Mouse (Mus musculus) thymus, postnatal 0 days (tissue): ENCODE results near the gene Gm17617. TPM values are rescaled to one million over a fixed set of nuclear protein-coding genes. Genes with fewer than 3 reads are reported as not detected.
"Not testable (repeated sequence)": the region's sequence is repeated elsewhere in the genome, so short reads cannot be mapped to it uniquely, and the experiment has no call there.

Source experiments
- DNase-seq: peaks from one replicate; pipeline ENCODE4 v3.0.0-alpha.2; 2015; ENCODE audit warnings: low spot score
- polyA plus RNA-seq: library from polyadenylated mRNA; unstranded; fragments of >200 nt; fragmentation: Nextera tagmentation; extraction: Ambion mirVana; gene quantifications from 2 replicates; pipeline ENCODE4 v1.2.1, GENCODE M21; 2015

Gene Gm17617
- polyA plus RNA-seq, 1 experiment from 2014 or later: not detected

GRCm38 (mm10) chr13:55135382-55135781, 2.0 kb upstream of the Gm17617 start:
- no peak for DNase-seq

- no peak for DNase-seq
These were observed 8.4 kb downstream of the Gm17617 start for GRCm38 (mm10) chr13:55124903-55125302.

GRCm38 (mm10) chr13:55114375-55114774, 19.0 kb downstream of the Gm17617 start:
- no peak for DNase-seq

- no peak for DNase-seq
These were observed 25.7 kb downstream of the Gm17617 start for GRCm38 (mm10) chr13:55107694-55108093.

- DNase-seq: no peak
These were observed 26.2 kb downstream of the Gm17617 start for GRCm38 (mm10) chr13:55107116-55107515.

- no peak for DNase-seq
These were observed 27.2 kb downstream of the Gm17617 start for GRCm38 (mm10) chr13:55105953-55106691.

GRCm38 (mm10) chr13:55105045-55105952, 28.0 kb downstream of the Gm17617 start, which contains the start of gene Zfp346:
Gene Zfp346, plus strand, starts transcription at chr13:55105311.
- peak; percentile 96 for DNase-seq

- DNase-seq: no peak
These were observed 30.0 kb downstream of the Gm17617 start for GRCm38 (mm10) chr13:55103351-55103750.

GRCm38 (mm10) chr13:55102366-55102765, 31.0 kb downstream of the Gm17617 start:
- DNase-seq: no peak

GRCm38 (mm10) chr13:55101627-55102026, 31.7 kb downstream of the Gm17617 start:
- DNase-seq: no peak

- peak; percentile 93 for DNase-seq
These were observed 33.4 kb downstream of the Gm17617 start, which contains the start of gene Uimc1 for GRCm38 (mm10) chr13:55099726-55100478. Gene Uimc1, minus strand, starts transcription at chr13:55100300.

- peak; percentile 53 for DNase-seq
These were observed 34.2 kb downstream of the Gm17617 start for GRCm38 (mm10) chr13:55099066-55099725.

GRCm38 (mm10) chr13:55097841-55098240, 35.5 kb downstream of the Gm17617 start:
- not testable (repeated sequence) for DNase-seq

- no peak for DNase-seq
These were observed 40.8 kb downstream of the Gm17617 start for GRCm38 (mm10) chr13:55092588-55092987.

Other genes starting within 250 kb of the Gm17617 start
- 0.75 and 1.2 TPM in 2 replicates for gene Unc5a, start 184.1 kb downstream of the Gm17617 start, polyA plus RNA-seq
- 0.81 and 0.96 TPM in 2 replicates for gene Hk3, start 112.2 kb downstream of the Gm17617 start, polyA plus RNA-seq
- gene Uimc1, start 33.2 kb downstream of the Gm17617 start, polyA plus RNA-seq: 26.9 and 29.5 TPM in 2 replicates
- 13.0 and 14.1 TPM in 2 replicates for gene Zfp346, start 28.2 kb downstream of the Gm17617 start, polyA plus RNA-seq
- 0.06 TPM in 1 of 2 replicates, not detected in the other for gene Fgfr4, start 19.1 kb upstream of the Gm17617 start, polyA plus RNA-seq
- gene Nsd1, start 76.2 kb upstream of the Gm17617 start, polyA plus RNA-seq: 52.6 and 73.8 TPM in 2 replicates
- gene Prelid1, start 187.0 kb upstream of the Gm17617 start, polyA plus RNA-seq: 434 and 456 TPM in 2 replicates
- 99.1 and 105 TPM in 2 replicates for gene Rab24, start 188.4 kb upstream of the Gm17617 start, polyA plus RNA-seq
- 57.9 and 66.6 TPM in 2 replicates for gene Mxd3, start 196.3 kb upstream of the Gm17617 start, polyA plus RNA-seq
- 94.2 and 97.1 TPM in 2 replicates for gene Lman2, start 229.2 kb upstream of the Gm17617 start, polyA plus RNA-seq
- gene Rgs14, start 236.2 kb upstream of the Gm17617 start, polyA plus RNA-seq: 53.6 and 62.3 TPM in 2 replicates